ENCODE assay signal across 1 mouse cellular context in genomic region chr4:46450519-46451131, GRCm38 (mm10).
TF ChIP-seq lines count a peak whose summit lies in the region.

Anp32b (plus strand) TSS chr4:46450902.

TF ChIP-seq in MEL, 35 proteins besides CTCF, POLR2A, EP300 and RAD21 (continued from another document):
- TF ChIP-seq MEF2A (IDR thresholded peaks at IDR 0.05; ENCODE audit: extremely low read depth, insufficient replicate concordance, low read depth, low read length, poor library complexity, severe bottlenecking) (no peak), NRF1 (IDR thresholded peaks at IDR 0.05; ENCODE audit: insufficient read depth, low read depth, low read length, poor library complexity, severe bottlenecking) (peak; percentile 56), MAZ (IDR thresholded peaks at IDR 0.05; ENCODE audit: low read depth, low read length) (no peak)
